Mouse (Mus musculus) heart, adult 2 months (tissue): ENCODE results near the gene Prkar2a.

Experiments used
- CTCF ChIP-seq: fragments of 200-600 bp; IDR thresholded peaks from 2 replicates; pipeline ENCODE4 v1.8.1; 2022; ENCODE audit warnings: antibody characterized with exemption, mild to moderate bottlenecking, moderate library complexity
- EP300 ChIP-seq: fragments of 200-500 bp; IDR thresholded peaks from 2 replicates; pipeline ENCODE4 v1.6.1; 2011; ENCODE audit warnings: low read depth, low read length, control low read depth; ENCODE audit not compliant: insufficient read depth
- POLR2A ChIP-seq: fragments of 200-500 bp; IDR thresholded peaks from 2 replicates; pipeline ENCODE4 v1.6.1; 2011; ENCODE audit warnings: mild to moderate bottlenecking, low read depth, low read length, control low read depth; ENCODE audit not compliant: insufficient read depth

- TF ChIP-seq POLR2A, result no peak
- TF ChIP-seq CTCF, result no peak
- TF ChIP-seq EP300, result no peak
Measured at GRCm38 (mm10) chr9:108761561-108761960, 72.4 kb downstream of the Prkar2a start.
